Mouse (Mus musculus) brain, embryonic 14.5 days (tissue): ENCODE measurements around the gene Mrgprh.

ENCODE experiments used
- CTCF ChIP-seq: fragments of 200-500 bp; IDR thresholded peaks from 2 replicates; pipeline ENCODE4 v1.5.1; 2012; ENCODE audit warnings: inconsistent platforms, mild to moderate bottlenecking, moderate library complexity, borderline replicate concordance; ENCODE audit not compliant: insufficient read depth, insufficient read length; ENCODE audit errors: extremely low read depth
- POLR2A ChIP-seq: fragments of 200-500 bp; IDR thresholded peaks from 2 replicates; pipeline ENCODE4 v1.6.1; 2012; ENCODE audit warnings: mild to moderate bottlenecking, inconsistent platforms, borderline replicate concordance; ENCODE audit not compliant: poor library complexity, insufficient read depth, insufficient read length, severe bottlenecking; ENCODE audit errors: extremely low read depth

GRCm38 (mm10) chr17:12845862-12846261 lies 30.0 kb upstream of the Mrgprh start:
- no peak for TF ChIP-seq CTCF
- no peak for TF ChIP-seq POLR2A
